Mouse (Mus musculus): Measurements from ENCODE around the gene Ern2. TPM values are rescaled to one million over a fixed set of nuclear protein-coding genes. Genes with fewer than 3 reads are reported as not detected.
A peak's percentile ranks its signal among the peaks of the same experiment; 100 is the strongest.

The Ern2 gene
- polyA plus RNA-seq, 1 experiment from 2014 or later: not detected

DNA sequence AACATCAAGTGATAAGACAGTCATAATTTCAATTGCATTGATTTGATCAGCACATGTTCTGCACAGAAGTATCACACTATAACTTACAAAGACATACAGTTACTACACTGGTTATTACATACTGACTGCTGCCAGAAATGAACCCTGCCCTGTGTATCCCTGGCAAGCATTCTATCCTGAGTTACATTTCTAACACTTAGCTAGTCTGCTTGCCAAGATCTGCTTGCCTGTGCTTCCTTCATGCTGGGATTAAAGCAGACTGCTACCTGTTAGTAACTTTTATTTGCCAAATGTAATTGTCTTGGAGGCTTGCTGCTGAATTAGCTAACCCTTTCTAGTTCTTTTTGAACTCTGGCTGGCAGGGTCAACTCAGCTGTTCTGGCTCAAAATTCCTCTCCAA, 45.0 kb downstream of the Ern2 start:
- peaks cover 96% of the 10 kb centered on the region for H3K36me3 ChIP-seq
- H3K9me3 ChIP-seq (replicated peaks): no peaks in the 10 kb centered on the region
- no peaks in the 10 kb centered on the region for H3K4me1 ChIP-seq
- no peak overlapping the region for H3K27ac ChIP-seq (replicated peaks)
- H3K27me3 ChIP-seq (ENCODE audit: low read depth, poor library complexity, severe bottlenecking): no peaks in the 10 kb centered on the region
- no peak overlapping the region for H3K4me3 ChIP-seq
- DNase-seq (ENCODE audit: low spot score): no peak

DNA sequence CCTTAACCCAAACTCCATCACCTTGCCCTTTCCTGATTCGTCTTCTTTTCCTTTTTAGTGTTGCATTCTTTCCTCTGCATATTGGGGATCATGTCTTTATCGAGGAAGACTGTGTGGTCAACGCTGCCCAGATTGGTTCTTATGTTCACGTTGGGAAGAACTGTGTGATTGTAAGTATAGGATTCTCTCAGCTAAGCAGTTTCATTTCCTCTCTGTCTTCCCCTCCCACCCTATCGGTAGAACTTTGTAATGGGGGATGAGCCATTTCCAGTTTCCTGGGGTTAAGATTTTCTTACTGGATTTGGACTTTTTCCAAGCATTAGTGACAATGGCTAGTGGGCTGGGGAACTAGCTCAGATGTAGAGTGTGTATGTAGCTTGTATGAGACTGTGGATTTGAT, 47.8 kb downstream of the Ern2 start:
- 92% methylated on average over 5 of the region's 5 CpGs for WGBS
- Histone ChIP-seq H3K9me3 (replicated peaks) (no peaks in the 10 kb centered on the region), H3K36me3 (peaks cover 81% of the 10 kb centered on the region), H3K27me3 (ENCODE audit: low read depth, poor library complexity, severe bottlenecking) (no peaks in the 10 kb centered on the region), H3K4me1 (peaks cover 8% of the 10 kb centered on the region), H3K27ac (replicated peaks) (no peak overlapping the region), H3K4me3 (no peak overlapping the region)
- DNase-seq (ENCODE audit: low spot score): no peak

DNA sequence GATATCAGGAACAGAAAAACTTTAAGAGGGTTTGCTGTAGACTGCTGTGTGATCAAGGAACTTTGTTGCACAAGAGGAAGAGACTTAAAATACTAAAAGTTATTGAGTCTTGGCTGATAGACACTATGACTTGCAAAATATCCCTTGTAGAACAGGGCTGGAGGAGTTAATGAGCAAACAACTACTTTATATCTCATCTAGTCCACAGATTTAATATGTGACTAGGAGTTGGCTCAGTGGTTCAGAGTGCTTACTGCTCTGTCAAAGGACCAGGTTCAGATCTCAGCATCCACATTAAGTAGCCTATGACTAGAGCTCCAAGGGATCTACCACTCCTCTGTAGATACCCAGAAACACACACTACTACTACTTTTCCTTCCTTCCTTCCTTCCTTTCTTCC, 48.9 kb downstream of the Ern2 start:
- Histone ChIP-seq H3K27ac (replicated peaks) (no peak overlapping the region), H3K9me3 (replicated peaks) (no peaks in the 10 kb centered on the region), H3K36me3 (peaks cover 72% of the 10 kb centered on the region), H3K27me3 (ENCODE audit: low read depth, poor library complexity, severe bottlenecking) (no peaks in the 10 kb centered on the region), H3K4me3 (no peak overlapping the region), H3K4me1 (peaks cover 10% of the 10 kb centered on the region)
- no peak for DNase-seq (ENCODE audit: low spot score)

DNA sequence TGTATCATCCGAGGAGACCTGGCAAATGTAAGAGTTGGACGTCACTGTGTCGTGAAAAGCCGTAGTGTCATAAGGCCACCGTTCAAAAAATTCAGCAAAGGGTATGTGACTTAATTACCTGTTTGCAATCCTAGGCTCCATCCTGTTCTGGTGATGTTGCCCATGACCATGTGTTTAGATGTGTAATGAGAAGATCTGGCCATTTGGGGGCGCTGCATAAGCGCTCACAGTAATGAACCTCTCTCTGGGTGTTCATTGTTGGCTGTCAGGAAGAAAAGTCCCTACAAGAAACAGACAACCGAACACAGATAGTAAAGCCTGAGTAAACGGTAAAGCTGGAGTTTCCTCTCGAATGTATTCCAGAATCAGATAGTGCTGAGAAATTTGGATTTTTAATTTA, 50.9 kb downstream of the Ern2 start:
- WGBS: 72% methylated on average over 10 of the region's 10 CpGs
- Histone ChIP-seq H3K9me3 (replicated peaks) (no peaks in the 10 kb centered on the region), H3K4me3 (no peak overlapping the region), H3K36me3 (peaks cover 52% of the 10 kb centered on the region), H3K27me3 (ENCODE audit: low read depth, poor library complexity, severe bottlenecking) (no peaks in the 10 kb centered on the region), H3K4me1 (peaks cover 19% of the 10 kb centered on the region), H3K27ac (replicated peaks) (no peak overlapping the region)
- peak; percentile 24 for DNase-seq (ENCODE audit: low spot score)

DNA sequence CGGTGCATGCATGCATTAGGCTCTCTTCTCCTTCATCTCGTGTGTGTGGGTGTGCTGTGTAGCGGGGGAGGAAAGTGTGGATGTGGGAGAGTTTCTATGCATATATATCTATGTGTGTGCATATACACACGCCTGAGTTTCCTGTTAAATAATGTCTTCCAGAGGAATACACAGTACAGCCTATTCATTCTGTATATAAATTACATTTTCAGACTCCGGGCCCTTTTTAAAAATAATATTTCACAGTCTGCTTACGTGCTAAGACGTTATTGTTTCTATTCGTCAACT, 52.7 kb downstream of the Ern2 start:
- no peaks in the 10 kb centered on the region for H3K27me3 ChIP-seq (ENCODE audit: low read depth, poor library complexity, severe bottlenecking)
- no peaks in the 10 kb centered on the region for H3K9me3 ChIP-seq (replicated peaks)
- peak overlapping the region; percentile 94 for H3K4me3 ChIP-seq
- DNase-seq (ENCODE audit: low spot score): no peak
- 20% methylated on average over 8 of the region's 8 CpGs for WGBS
- H3K27ac ChIP-seq (replicated peaks): peak overlapping the region; percentile 93
- peaks cover 49% of the 10 kb centered on the region for H3K36me3 ChIP-seq
- H3K4me1 ChIP-seq: peaks cover 19% of the 10 kb centered on the region

DNA sequence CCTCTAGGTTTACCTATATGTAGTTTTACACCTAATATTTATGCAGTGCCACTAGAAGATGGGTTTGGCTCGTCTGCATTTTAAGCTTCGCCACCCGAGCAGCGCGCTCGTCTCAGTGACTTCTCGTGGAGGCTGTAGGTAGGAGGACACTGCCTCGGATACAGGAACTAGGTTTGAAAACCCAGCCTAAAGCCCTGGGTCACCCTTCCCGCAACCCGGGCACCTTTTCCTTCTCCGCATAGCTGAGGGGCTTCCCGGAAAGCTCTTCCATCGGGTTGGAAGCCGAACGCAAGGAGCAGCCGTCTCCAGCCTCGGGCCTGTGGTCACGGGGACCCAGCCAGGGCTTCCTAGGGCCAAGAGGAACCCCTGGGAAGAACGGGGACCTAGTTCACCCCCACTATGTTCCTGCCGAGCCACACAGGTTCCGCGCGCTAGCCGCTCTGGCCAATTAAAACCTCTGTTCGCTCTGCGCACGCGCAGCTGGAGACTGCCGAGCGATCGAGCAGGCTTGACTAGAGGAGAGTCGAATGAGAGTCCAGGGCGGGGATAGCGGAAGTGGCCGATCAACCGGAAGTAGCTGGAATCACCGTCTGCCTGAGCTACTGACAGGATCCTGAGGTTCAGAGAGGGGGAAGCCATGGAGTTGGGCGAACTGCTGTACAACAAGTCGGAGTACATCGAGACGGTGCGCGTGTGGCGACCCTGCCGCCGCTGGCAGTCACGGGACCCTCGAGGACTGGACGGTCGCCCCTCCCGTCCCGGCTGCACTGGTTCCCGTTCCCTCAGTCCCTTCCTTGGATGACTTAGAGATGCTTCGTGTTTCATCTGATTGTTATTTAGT, 53.3 kb downstream of the Ern2 start, which contains the start of the genes Palb2 and Dctn5:
Palb2 (minus strand) TSS at position 489 of the 841 bp plus-strand sequence.
Dctn5 (plus strand) TSS at position 545 of the 841 bp plus-strand sequence.
- peaks cover 19% of the 10 kb centered on the region for H3K4me1 ChIP-seq
- H3K36me3 ChIP-seq: peaks cover 49% of the 10 kb centered on the region
- no peaks in the 10 kb centered on the region for H3K27me3 ChIP-seq (ENCODE audit: low read depth, poor library complexity, severe bottlenecking)
- DNase-seq (ENCODE audit: low spot score): peak; percentile 98
- peak within 1 kb of the TSS; percentile 94 for H3K4me3 ChIP-seq
- H3K9me3 ChIP-seq (replicated peaks): no peaks in the 10 kb centered on the region
- under 1% methylated on average over 54 of the region's 54 CpGs for WGBS
- peak within 1 kb of the TSS; percentile 93 for H3K27ac ChIP-seq (replicated peaks)

DNA sequence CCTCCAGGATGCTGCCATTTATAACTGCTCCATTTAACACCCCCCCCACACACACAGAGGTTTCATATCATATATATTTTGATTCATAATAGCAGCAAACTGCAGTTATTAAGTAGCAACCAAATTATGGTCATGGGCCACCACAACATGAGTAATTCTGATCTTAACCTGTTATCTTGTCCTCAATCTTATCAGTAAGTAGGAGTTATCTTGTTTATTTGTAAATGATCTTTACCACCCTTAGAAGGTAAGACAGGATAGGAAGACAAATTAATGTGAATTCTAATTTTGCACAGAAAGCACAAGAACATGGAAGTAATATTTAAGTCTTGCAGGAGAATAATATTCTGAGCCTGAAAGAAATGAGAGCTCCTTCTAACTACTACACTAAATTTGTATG, 54.2 kb downstream of the Ern2 start:
- peaks cover 49% of the 10 kb centered on the region for H3K36me3 ChIP-seq
- no peaks in the 10 kb centered on the region for H3K27me3 ChIP-seq (ENCODE audit: low read depth, poor library complexity, severe bottlenecking)
- no peaks in the 10 kb centered on the region for H3K9me3 ChIP-seq (replicated peaks)
- DNase-seq (ENCODE audit: low spot score): no peak
- H3K4me1 ChIP-seq: peaks cover 19% of the 10 kb centered on the region
- peak overlapping the region; percentile 94 for H3K4me3 ChIP-seq
- no peak overlapping the region for H3K27ac ChIP-seq (replicated peaks)

DNA sequence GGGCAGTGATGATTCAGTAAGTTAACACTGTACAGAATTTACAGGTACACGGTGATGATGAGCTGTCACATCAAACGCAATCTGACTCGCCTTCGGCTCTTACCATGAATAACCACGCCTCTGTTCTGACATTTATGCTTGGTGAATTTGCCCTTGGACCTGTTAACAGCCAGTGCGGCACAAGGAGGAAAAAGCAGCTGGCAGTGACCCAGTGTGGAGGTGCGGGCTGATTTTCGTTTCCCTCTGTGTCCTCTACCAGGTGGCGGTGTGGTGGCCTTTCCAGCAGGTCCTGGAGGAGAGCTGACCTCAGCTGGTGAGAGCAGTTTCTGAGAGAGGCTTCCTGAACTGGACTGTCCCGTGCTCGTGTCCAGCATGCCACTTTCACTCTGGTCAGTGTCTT, 59.1 kb downstream of the Ern2 start:
- no peak for DNase-seq (ENCODE audit: low spot score)
- Histone ChIP-seq H3K27ac (replicated peaks) (no peak overlapping the region), H3K4me1 (peaks cover 7% of the 10 kb centered on the region), H3K36me3 (peaks cover 78% of the 10 kb centered on the region), H3K27me3 (ENCODE audit: low read depth, poor library complexity, severe bottlenecking) (no peaks in the 10 kb centered on the region), H3K4me3 (no peak overlapping the region), H3K9me3 (replicated peaks) (no peaks in the 10 kb centered on the region)
- WGBS: 93% methylated on average over 11 of the region's 11 CpGs

DNA sequence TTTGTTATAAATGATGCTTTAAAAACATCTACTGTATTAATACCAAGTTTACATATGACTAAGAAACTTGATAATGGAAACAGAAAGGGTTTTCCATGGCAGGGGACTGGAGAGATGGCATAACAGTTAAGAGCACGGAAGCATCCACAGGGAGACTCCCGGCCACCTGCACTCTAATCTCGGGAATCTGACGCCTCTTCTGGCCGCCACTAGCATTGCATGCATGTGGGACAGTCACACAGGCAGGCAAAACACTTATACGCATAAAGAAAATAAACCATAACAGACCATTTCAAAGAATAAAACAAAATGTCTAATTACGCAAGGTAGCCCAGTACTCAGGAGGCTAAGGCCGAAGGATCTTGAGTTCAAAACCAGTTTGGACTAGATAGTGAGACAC, 60.4 kb downstream of the Ern2 start:
- Histone ChIP-seq H3K4me3 (no peak overlapping the region), H3K4me1 (no peaks in the 10 kb centered on the region), H3K27me3 (ENCODE audit: low read depth, poor library complexity, severe bottlenecking) (no peaks in the 10 kb centered on the region), H3K27ac (replicated peaks) (no peak overlapping the region), H3K9me3 (replicated peaks) (no peaks in the 10 kb centered on the region), H3K36me3 (peaks cover 91% of the 10 kb centered on the region)
- DNase-seq (ENCODE audit: low spot score): no peak
- 77% methylated on average over 8 of the region's 8 CpGs for WGBS

DNA sequence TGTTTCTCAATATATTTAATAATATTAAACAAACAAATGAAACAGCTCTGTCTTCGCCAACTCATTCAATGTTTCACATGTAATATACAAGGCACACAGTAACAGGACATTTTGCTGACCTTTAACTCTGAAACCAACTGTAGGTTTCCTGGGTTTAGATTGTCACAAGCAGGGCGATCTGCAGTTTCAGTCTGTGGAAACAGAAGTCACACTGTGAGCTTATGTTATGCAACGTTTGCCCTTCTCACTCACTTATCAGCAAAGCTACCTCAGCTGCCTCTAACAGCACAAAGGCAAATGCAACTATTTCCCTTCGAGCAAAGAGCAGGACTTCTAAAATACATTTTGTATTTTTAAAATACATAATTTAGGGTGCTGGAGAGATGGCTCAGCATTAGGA, 62.5 kb downstream of the Ern2 start:
- H3K4me3 ChIP-seq: no peak overlapping the region
- peaks cover 95% of the 10 kb centered on the region for H3K36me3 ChIP-seq
- no peaks in the 10 kb centered on the region for H3K27me3 ChIP-seq (ENCODE audit: low read depth, poor library complexity, severe bottlenecking)
- no peaks in the 10 kb centered on the region for H3K9me3 ChIP-seq (replicated peaks)
- no peak overlapping the region for H3K27ac ChIP-seq (replicated peaks)
- WGBS: 89% methylated on average over 4 of the region's 4 CpGs
- DNase-seq (ENCODE audit: low spot score): no peak
- H3K4me1 ChIP-seq: no peaks in the 10 kb centered on the region

Other genes with a start within 250 kb of the Ern2 start
- gene Cog7, start 204.5 kb downstream of the Ern2 start, polyA plus RNA-seq (2016; fragmentation: Nextera tagmentation; extraction: Ambion mirVana): 22.1 and 25.4 TPM in 2 replicates
- gene Gga2, start 165.0 kb downstream of the Ern2 start, polyA plus RNA-seq (2016; fragmentation: Nextera tagmentation; extraction: Ambion mirVana): 81.5 and 90.3 TPM in 2 replicates
- gene Ubfd1, start 119.0 kb downstream of the Ern2 start, polyA plus RNA-seq (2016; fragmentation: Nextera tagmentation; extraction: Ambion mirVana): 64.7 and 65.7 TPM in 2 replicates
- 18.9 and 19.2 TPM in 2 replicates for gene Ears2, start 118.9 kb downstream of the Ern2 start, polyA plus RNA-seq (2016; fragmentation: Nextera tagmentation; extraction: Ambion mirVana)
- gene Ndufab1, start 84.3 kb downstream of the Ern2 start, polyA plus RNA-seq (2016; fragmentation: Nextera tagmentation; extraction: Ambion mirVana): 757 and 815 TPM in 2 replicates
- 21.0 and 26.0 TPM in 2 replicates for gene Palb2, start 53.2 kb downstream of the Ern2 start, polyA plus RNA-seq (2016; fragmentation: Nextera tagmentation; extraction: Ambion mirVana)
- 130 and 143 TPM in 2 replicates for gene Dctn5, start 53.2 kb downstream of the Ern2 start, polyA plus RNA-seq (2016; fragmentation: Nextera tagmentation; extraction: Ambion mirVana)
- 222 and 248 TPM in 2 replicates for gene Plk1, start 26.8 kb downstream of the Ern2 start, polyA plus RNA-seq (2016; fragmentation: Nextera tagmentation; extraction: Ambion mirVana)
- gene Chp2, start 33.3 kb upstream of the Ern2 start, polyA plus RNA-seq (2016; fragmentation: Nextera tagmentation; extraction: Ambion mirVana): 0.21 TPM in 1 of 2 replicates, not detected in the other
- gene Prkcb, start 102.5 kb upstream of the Ern2 start, polyA plus RNA-seq (2016; fragmentation: Nextera tagmentation; extraction: Ambion mirVana): 5.7 and 9.7 TPM in 2 replicates

Data from midbrain, embryonic 10.5 days (tissue).